Mouse (Mus musculus): ENCODE results near the gene Vma21-ps. TPM values are rescaled to one million over a fixed set of nuclear protein-coding genes. Genes with fewer than 3 reads are reported as not detected.
"Not testable (repeated sequence)": the region's sequence is repeated elsewhere in the genome, so short reads cannot be mapped to it uniquely, and the experiment has no call there.

The Vma21-ps gene
- polyA plus RNA-seq (2012; rRNA removed) = 1.7 and 2.0 TPM in 2 replicates

- not testable (repeated sequence) for DNase-seq (ENCODE audit: low spot score)
These were observed at the start of gene Vma21-ps for GRCm38 (mm10) chr4:52497144-52497543. Gene Vma21-ps (minus strand): TSS chr4:52497244.

DNA sequence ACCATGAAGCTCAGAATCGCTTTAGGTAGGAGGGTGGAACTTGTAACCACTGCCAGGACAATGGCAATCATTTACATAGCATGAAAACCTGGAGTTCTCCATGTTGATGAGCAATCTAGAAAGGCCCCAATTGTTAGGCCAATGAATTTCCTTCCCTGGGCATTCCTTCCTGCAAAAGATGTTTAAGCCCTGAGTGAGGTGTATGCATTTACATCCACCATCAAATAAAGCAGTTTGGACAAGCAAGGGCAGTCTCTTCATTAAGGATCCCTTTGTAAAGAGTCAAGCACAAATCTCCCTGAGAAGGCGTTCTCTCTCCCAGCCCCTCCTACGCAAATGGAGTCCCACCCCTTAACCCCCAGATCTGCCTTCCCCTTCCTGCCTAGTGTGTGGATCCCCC is 46.0 kb upstream of the Vma21-ps start:
- no peak for DNase-seq (ENCODE audit: low spot score)

GRCm38 (mm10) chr4:52530636-52531035 is 33.6 kb upstream of the Vma21-ps start:
- no peak for DNase-seq (ENCODE audit: low spot score)

DNA sequence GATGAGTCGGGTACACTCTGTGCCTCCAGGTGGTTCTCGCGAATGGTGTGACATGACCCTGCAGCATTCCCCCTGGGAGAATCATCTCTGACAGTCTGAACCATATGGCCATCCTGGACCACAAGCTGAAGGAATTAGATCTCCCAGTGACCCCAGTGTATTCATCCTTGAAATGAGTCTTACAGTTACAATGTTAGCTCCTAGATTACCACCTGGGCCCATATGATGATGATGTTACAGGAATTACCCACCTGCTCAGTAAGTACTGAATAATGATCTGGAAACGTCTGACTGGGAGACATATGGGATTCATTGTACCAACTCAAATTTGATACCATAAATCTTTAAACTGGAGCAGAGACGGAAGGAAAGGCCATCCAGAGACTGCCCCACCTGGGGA is 29.4 kb upstream of the Vma21-ps start:
- DNase-seq (ENCODE audit: low spot score) = no peak

- DNase-seq (ENCODE audit: low spot score) = no peak
These were observed 22.3 kb upstream of the Vma21-ps start for GRCm38 (mm10) chr4:52519301-52519700.

- DNase-seq (ENCODE audit: low spot score) = no peak
These were observed 20.5 kb upstream of the Vma21-ps start for GRCm38 (mm10) chr4:52517580-52517979.

DNA sequence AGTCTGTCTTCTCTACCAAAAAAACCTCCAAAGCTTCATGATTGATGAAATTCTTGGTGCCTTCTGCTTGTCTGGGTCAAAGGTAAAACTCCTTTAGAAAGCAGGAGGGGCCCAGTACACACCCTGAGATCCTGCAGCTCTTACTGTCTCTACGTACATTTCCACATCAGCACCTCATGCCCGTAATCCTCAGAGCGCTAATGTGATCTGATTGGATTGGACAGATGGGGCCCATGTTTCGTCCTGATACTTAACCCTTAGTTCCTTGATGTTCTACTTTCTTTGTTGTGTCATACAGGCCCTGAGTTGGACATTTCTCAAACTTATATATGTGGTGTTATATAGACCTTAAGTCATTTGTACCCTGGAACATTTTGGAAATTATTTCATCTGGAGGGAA is 9.6 kb downstream of the Vma21-ps start:
- DNase-seq (ENCODE audit: low spot score) = no peak

- DNase-seq (ENCODE audit: low spot score) = no peak
These were observed 23.6 kb downstream of the Vma21-ps start for GRCm38 (mm10) chr4:52473431-52473830.

DNA sequence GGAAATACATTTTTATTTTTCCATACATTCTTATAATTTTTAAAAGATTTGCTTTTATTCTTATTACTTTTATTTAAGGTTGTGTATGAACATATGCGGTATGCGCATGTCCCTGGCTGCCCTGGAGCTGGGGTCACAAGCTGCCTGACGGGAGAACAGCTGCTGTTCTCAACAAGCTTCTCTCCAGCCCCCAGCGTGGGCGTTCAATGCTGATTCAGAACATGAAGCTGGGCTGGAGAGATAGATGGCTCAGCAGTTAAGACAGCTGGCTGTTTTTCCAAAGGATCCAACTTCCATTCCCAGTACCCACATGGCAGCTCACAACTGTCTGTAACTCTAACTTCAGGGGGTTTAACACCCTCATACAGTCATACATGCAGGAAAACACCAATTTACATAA is 35.7 kb downstream of the Vma21-ps start:
- DNase-seq (ENCODE audit: low spot score) = no peak

- no peak for DNase-seq (ENCODE audit: low spot score)
These were observed 37.3 kb downstream of the Vma21-ps start for GRCm38 (mm10) chr4:52459726-52460125.

Other genes with a start within 250 kb of the Vma21-ps start
- 2.3 and 3.0 TPM in 2 replicates for gene Smc2, start 58.0 kb downstream of the Vma21-ps start, polyA plus RNA-seq (2012; rRNA removed)
- not detected in 2 replicates for gene Toporsl, start 99.0 kb upstream of the Vma21-ps start, polyA plus RNA-seq (2012; rRNA removed)

All from urinary bladder, adult 2 months (tissue).